Mouse (Mus musculus) hindbrain, embryonic 16.5 days (tissue): Measurements from ENCODE around the gene Il12b. TPM values are rescaled to one million over a fixed set of nuclear protein-coding genes. Genes with fewer than 3 reads are reported as not detected.

Experiments
- ATAC-seq: fragments of 200-750 bp; cut with Nextera tagmentation; 2 replicates; pipeline ENCODE4 v1.8.0; 2017; ENCODE audit warnings: moderate TSS enrichment, moderate library complexity
- H3K27ac ChIP-seq: fragments of 300-500 bp; sonication (generic); 2 replicates; pipeline ENCODE4 v1.5.1; 2014; ENCODE audit warnings: low read depth, mild to moderate bottlenecking, control low read depth, low read length, moderate library complexity
- H3K27me3 ChIP-seq: fragments of 300-500 bp; sonication (generic); replicated peaks from 2 replicates; pipeline ENCODE4 v1.6.1; 2014; ENCODE audit warnings: low read length; ENCODE audit not compliant: control insufficient read depth, insufficient read depth
- H3K36me3 ChIP-seq: fragments of 300-500 bp; sonication (generic); 2 replicates; pipeline ENCODE4 v1.6.1; 2014; ENCODE audit warnings: mild to moderate bottlenecking, low read length, moderate library complexity, mixed read lengths; ENCODE audit not compliant: control insufficient read depth, insufficient read depth
- H3K4me1 ChIP-seq: fragments of 300-500 bp; sonication (generic); 2 replicates; pipeline ENCODE4 v1.6.1; 2014; ENCODE audit warnings: low read depth, low read length; ENCODE audit not compliant: control insufficient read depth, insufficient read depth
- H3K4me2 ChIP-seq: fragments of 300-500 bp; sonication (generic); 2 replicates; pipeline ENCODE4 v1.6.1; 2014; ENCODE audit warnings: mild to moderate bottlenecking, low read length, control low read depth, moderate library complexity
- H3K4me3 ChIP-seq: fragments of 300-500 bp; sonication (generic); 2 replicates; pipeline ENCODE4 v1.5.1; 2014; ENCODE audit warnings: mild to moderate bottlenecking, low read length, control low read depth, moderate library complexity
- H3K9ac ChIP-seq: fragments of 300-500 bp; sonication (generic); 2 replicates; pipeline ENCODE4 v1.6.1; 2014; ENCODE audit warnings: low read depth, mild to moderate bottlenecking, control low read depth, low read length, moderate library complexity
- H3K9me3 ChIP-seq: fragments of 300-500 bp; sonication (generic); 2 replicates; pipeline ENCODE4 v1.6.1; 2014; ENCODE audit warnings: mild to moderate bottlenecking, low read length, moderate library complexity; ENCODE audit not compliant: control insufficient read depth
- WGBS: fragments of 180-500 bp; shearing (Covaris S2); extraction: QIAGEN DNeasy Blood & Tissue Kit; methylation state at CpG from one replicate; pipeline ENCODE4 v1.1.7; 2014; 5-methylcytosine and 5-hydroxymethylcytosine counted together
- polyA plus RNA-seq: library from polyadenylated mRNA; unstranded; fragments of >200 nt; fragmentation: Nextera tagmentation; extraction: Ambion mirVana; gene quantifications from 2 replicates; pipeline ENCODE4 v1.2.1, GENCODE M21; 2015

Gene Il12b
- polyA plus RNA-seq: not detected in 2 replicates

DNA sequence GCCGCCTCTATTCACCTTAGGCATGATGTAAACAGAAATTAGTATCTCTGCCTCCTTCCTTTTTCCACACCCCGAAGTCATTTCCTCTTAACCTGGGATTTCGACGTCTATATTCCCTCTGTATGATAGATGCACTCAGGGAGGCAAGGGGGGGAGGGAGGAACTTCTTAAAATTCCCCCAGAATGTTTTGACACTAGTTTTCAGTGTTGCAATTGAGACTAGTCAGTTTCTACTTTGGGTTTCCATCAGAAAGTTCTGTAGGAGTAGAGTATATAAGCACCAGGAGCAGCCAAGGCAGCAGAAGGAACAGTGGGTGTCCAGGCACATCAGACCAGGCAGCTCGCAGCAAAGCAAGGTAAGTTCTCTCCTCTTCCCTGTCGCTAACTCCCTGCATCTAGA is at the start of gene Il12b:
Gene Il12b (plus strand): TSS at position 301 of the 400 bp plus-strand sequence.
- H3K27me3 ChIP-seq: no peaks in the 10 kb centered on the region
- no peaks in the 10 kb centered on the region for H3K9me3 ChIP-seq
- peaks cover 6% of the 10 kb centered on the region; the same call in 1 of the 2 replicates for H3K4me1 ChIP-seq
- H3K9ac ChIP-seq: peak within 1 kb of the TSS; percentile 62
- no peak within 1 kb of the TSS for H3K27ac ChIP-seq
- ATAC-seq: no peak
- no peaks in the 10 kb centered on the region for H3K36me3 ChIP-seq
- 82% methylated on average over 6 of the region's 6 CpGs for WGBS
- peak within 1 kb of the TSS; percentile 39 for H3K4me3 ChIP-seq
- H3K4me2 ChIP-seq: peak within 1 kb of the TSS; percentile 79

DNA sequence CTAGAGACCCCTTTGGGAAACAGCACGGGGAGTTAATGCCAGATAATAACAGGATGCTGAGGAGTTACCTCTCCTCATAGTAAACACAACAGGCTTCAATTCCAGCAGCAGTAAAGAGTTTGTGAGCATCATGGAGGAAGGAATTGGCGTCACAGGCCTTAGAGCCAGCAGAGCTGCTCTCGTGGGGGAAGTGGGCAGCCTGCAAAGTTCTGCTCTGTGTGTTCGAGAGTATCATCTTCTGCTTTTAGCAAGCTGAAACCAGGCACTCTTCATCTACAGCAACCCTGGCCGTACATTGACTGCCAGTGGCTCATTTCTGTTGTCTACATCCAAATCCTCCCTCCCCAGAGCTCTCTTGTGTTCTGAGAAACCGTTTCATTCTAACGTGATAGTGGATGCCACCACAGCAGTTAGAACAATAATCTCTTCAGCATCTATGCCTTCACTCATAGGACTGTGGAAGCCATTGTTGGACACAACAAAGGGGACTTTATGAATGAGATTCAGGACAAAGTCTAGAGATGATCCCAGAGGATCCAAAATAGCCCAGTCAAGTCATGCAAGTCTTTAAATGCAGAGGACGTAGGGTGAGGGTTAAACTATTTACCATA is 44.9 kb upstream of the Il12b start:
- H3K4me3 ChIP-seq: no peak overlapping the region
- H3K27ac ChIP-seq: no peak overlapping the region
- H3K9me3 ChIP-seq: no peaks in the 10 kb centered on the region
- ATAC-seq: no peak
- H3K27me3 ChIP-seq: no peaks in the 10 kb centered on the region
- no peak overlapping the region for H3K4me2 ChIP-seq
- WGBS: 71% methylated on average over 8 of the region's 8 CpGs
- no peaks in the 10 kb centered on the region for H3K4me1 ChIP-seq
- H3K9ac ChIP-seq: no peak overlapping the region
- no peaks in the 10 kb centered on the region for H3K36me3 ChIP-seq

DNA sequence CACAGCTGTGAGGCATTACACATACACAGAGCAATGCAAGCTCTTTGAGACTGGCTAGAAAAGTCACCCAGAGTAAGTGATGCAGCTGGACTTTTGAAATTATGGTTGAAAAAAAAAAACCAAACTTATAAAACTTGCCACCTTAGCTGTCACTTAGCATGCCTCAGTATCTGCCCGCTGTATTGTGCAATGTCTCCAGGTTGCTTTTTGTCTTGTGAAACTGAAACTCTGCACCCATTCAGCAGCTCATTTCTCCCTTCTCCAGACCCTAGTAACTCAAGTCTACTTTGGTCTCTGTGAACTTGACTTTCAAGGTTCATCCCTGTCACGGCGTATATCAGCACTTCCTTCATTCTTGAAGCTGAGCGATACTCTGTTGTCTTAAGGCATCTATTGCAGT is 43.7 kb upstream of the Il12b start:
- Histone ChIP-seq H3K27me3 (no peaks in the 10 kb centered on the region), H3K4me2 (no peak overlapping the region), H3K36me3 (no peaks in the 10 kb centered on the region), H3K27ac (no peak overlapping the region), H3K4me1 (no peaks in the 10 kb centered on the region), H3K9ac (no peak overlapping the region), H3K9me3 (no peaks in the 10 kb centered on the region), H3K4me3 (no peak overlapping the region)
- ATAC-seq: no peak
- WGBS: 93% methylated on average over 4 of the region's 4 CpGs

DNA sequence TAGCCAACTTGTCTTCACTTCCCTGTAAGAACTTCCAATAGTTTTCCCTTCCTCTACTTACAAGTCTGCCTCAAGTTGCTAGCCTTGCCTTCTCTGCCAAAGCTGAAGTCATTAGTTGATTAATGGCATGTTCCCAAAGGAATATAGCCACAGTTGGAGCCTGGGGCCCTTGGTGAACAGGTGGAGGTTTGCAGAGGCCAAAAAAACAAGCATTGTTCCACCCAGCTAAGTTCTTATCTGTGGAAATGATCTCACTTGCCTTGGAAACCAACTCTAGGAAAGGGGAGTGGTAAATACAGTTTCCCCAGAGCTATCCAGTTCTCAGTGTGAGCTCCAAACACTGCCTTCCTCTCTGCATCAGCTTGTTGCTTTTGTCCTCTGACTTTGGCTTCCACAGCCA is 35.3 kb upstream of the Il12b start:
- H3K36me3 ChIP-seq: no peaks in the 10 kb centered on the region
- H3K4me3 ChIP-seq: no peak overlapping the region
- no peaks in the 10 kb centered on the region for H3K4me1 ChIP-seq
- no peak overlapping the region for H3K27ac ChIP-seq
- no peak overlapping the region for H3K9ac ChIP-seq
- no peak overlapping the region for H3K4me2 ChIP-seq
- no peaks in the 10 kb centered on the region for H3K9me3 ChIP-seq
- no peaks in the 10 kb centered on the region for H3K27me3 ChIP-seq
- ATAC-seq: no peak

DNA sequence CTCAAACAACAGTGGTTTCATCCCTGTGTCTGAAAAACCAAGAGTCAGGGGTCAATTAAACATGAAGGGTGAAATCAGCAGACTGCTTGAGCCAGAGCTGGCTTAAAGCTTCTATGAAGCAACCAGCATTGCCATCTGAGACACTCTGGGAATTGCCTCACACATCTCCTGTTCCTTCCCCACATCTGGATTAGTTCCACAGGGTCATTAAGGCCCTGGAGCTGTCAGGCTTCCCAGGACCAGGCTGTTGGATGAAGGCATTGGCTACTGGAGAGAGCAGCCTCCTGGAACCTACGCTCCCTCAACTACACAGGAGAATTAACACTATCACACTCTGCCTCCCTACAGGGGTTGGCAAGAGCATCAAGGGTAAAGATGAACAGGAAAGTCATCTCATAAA is 32.2 kb upstream of the Il12b start:
- Histone ChIP-seq H3K4me2 (no peak overlapping the region), H3K4me1 (no peaks in the 10 kb centered on the region), H3K27me3 (no peaks in the 10 kb centered on the region), H3K27ac (no peak overlapping the region), H3K36me3 (no peaks in the 10 kb centered on the region), H3K9me3 (no peaks in the 10 kb centered on the region), H3K9ac (no peak overlapping the region), H3K4me3 (no peak overlapping the region)
- whole genome bisulfite sequencing: 79% methylated on average over 1 of the region's 1 CpGs
- no peak for ATAC-seq

DNA sequence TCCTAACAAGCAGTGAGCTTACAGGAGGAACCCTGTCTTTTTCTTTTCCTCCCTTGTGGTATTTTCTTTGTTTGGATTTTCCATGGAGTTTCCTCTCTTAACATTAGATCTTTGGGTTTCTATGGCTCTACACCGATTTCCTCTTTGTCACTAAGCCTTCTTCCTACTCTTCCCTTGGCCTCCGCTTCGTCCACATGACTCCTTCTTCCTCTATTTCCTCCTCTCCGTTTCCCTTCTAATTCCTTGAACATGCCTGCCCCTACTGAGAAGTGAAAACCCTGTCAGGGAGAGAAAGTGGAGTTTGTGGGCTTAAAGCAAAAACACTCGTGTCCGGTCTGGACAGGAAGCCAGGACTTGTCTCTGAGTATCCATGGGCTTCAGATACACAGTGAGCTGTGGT is 27.0 kb upstream of the Il12b start:
- H3K4me3 ChIP-seq: no peak overlapping the region
- ATAC-seq: no peak
- whole genome bisulfite sequencing: 93% methylated on average over 6 of the region's 6 CpGs

DNA sequence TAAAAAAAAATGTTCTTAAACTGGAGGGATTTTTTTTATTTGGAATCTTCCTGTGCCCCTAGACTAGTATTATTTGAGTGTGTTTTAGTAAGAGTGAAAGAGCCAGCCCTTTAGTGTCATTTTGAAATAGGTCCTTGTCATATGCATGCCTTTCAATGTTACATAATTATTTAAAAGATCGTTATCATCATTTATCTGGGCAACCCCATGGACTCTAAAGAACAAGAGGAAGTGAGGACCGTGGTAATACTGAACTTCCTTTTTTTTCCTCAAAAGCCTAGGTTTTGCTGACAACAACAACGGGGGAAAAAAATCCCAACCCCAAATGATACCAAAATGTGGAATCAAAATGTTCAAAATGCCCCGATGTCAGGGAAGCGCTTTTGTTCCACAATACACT is 22.0 kb upstream of the Il12b start:
- H3K9ac ChIP-seq: no peak overlapping the region
- H3K4me2 ChIP-seq: no peak overlapping the region
- H3K9me3 ChIP-seq: no peaks in the 10 kb centered on the region
- no peak overlapping the region for H3K27ac ChIP-seq
- no peaks in the 10 kb centered on the region for H3K4me1 ChIP-seq
- H3K4me3 ChIP-seq: no peak overlapping the region
- WGBS: 87% methylated on average over 5 of the region's 5 CpGs
- no peaks in the 10 kb centered on the region for H3K36me3 ChIP-seq
- no peak for ATAC-seq
- H3K27me3 ChIP-seq: no peaks in the 10 kb centered on the region

More for the DNA sequence above, 27.0 kb upstream of the Il12b start:
- Histone ChIP-seq H3K9me3 (no peaks in the 10 kb centered on the region), H3K36me3 (no peaks in the 10 kb centered on the region), H3K4me1 (no peaks in the 10 kb centered on the region), H3K27me3 (no peaks in the 10 kb centered on the region), H3K4me2 (no peak overlapping the region), H3K9ac (no peak overlapping the region), H3K27ac (no peak overlapping the region)

DNA sequence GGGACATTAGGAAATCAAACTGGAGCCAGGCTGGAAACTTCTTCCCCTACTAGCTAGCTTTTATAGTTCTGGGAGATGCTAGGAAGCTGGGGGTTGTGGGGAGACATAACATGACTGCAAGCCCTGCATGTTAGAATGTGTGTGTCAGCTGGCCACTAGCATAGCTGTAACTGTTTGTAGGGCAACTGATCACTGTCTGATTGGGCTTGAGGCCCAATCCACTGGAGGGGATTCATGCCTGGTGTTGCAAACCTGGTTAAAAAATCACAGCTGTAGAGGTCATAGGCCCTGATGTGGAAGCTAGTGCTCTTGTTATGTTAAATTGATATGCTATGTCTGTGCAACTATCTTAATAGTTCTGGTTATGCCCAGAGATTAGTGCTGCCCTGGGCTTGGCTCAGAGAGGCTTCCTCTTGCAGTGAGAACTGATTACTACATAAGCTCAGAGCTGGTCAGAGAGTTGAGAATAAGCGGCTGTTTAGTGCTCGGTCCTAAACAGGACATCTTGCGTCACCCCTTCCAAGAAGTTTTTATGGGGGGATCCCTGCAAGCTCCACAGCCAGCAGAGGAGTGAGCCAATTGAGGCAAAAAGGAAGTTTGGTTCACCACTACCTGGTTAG is 19.3 kb upstream of the Il12b start:
- 92% methylated on average over 3 of the region's 3 CpGs for WGBS
- H3K9me3 ChIP-seq: no peaks in the 10 kb centered on the region
- no peak overlapping the region for H3K4me2 ChIP-seq
- H3K4me3 ChIP-seq: no peak overlapping the region
- H3K27ac ChIP-seq: no peak overlapping the region
- no peaks in the 10 kb centered on the region for H3K4me1 ChIP-seq
- H3K36me3 ChIP-seq: no peaks in the 10 kb centered on the region
- no peak overlapping the region for H3K9ac ChIP-seq
- ATAC-seq: no peak
- H3K27me3 ChIP-seq: no peaks in the 10 kb centered on the region

DNA sequence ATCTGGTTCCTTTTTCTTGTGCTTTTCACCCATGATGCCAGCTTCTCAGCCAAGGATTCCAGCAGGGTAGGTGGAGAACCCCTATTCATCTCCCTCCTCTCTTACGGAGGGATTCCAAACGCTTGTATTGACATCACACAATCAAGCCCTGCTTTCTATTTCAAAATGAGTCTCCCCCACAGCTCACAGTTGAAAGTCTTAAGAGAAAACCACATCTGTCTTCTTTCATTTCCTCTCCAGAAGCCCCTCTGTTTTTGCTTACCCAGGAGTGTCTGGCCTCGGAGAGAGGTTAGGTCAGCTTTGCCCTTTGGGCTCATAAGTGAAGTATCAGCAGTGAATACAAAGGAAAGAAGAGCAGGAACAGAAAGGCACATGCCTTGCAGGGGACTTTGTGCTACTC is 17.7 kb upstream of the Il12b start:
- Histone ChIP-seq H3K27me3 (no peaks in the 10 kb centered on the region), H3K36me3 (no peaks in the 10 kb centered on the region), H3K4me2 (no peak overlapping the region), H3K9me3 (no peaks in the 10 kb centered on the region), H3K4me1 (no peaks in the 10 kb centered on the region), H3K4me3 (no peak overlapping the region), H3K27ac (no peak overlapping the region), H3K9ac (no peak overlapping the region)
- ATAC-seq: no peak
- WGBS: 37% methylated on average over 3 of the region's 3 CpGs
